Mouse (Mus musculus) thymus, postnatal 4 days (tissue): ENCODE data around the gene Man2b1.
"Not testable (repeated sequence)": the region's sequence is repeated elsewhere in the genome, so short reads cannot be mapped to it uniquely, and the experiment has no call there.

Source experiments
- DNase-seq: peaks from one replicate; pipeline ENCODE4 v3.0.0; 2021

Gene Man2b1

GRCm38 (mm10) chr8:85132335-85132734, 49.3 kb downstream of the Man2b1 start:
- no peak for DNase-seq

- DNase-seq, result not testable (repeated sequence)
Measured at GRCm38 (mm10) chr8:85135690-85136089, 52.6 kb downstream of the Man2b1 start.

DNA sequence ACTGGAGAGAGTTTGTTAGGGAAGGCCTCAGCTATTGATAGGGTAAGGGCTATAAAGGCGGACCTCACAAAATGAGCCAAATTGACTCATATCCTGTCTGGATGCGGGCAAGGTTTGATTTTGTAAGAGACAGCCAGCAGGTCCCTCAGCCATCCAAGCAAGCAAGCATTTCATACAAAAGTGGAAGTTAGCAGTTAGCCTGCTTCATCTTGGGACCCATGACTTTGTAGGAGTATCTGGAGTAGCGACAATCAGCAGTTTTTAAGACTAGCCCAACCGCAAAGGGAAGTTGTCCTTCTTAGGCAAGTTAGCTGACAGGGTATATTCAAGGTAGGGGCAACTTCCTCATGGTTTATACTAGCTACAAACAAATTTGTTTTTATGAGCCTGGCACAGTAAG, 59.4 kb downstream of the Man2b1 start:
- DNase-seq, result no peak
